ENCODE assay signal across 9 mouse cellular contexts in the genomic region with DNA sequence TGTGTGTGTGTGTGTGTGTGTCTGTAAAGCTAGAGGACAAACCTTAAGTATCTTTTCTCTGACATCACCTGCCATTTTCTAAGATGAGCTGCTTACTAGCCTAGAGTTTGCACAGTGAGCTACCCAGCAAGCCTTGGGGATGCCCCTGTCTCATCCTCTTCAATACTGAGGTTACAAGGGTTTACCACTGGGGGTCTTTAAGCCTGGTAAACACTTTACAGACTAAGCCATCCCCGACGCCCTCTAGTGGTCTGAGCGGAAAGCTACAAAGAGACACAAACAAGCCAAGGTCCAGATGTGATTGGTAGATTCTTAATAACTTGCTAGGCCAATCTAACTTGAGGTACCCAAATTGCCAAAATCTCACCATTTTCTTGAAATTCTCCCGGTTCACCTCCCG.
DNase-seq lines count a peak whose midpoint lies in the region; ATAC-seq and TF ChIP-seq lines count a peak whose summit lies in the region.
"Had no signal": no experiment of that assay in that cellular context is flagged by ENCODE, and none has a peak within 500 bp of the region (broad histone marks: within the 10 kb centered on the region; RNA-seq: fewer than 3 reads in every experiment).

No protein-coding gene starts in this region.

- no peak for TF ChIP-seq POLR2A in thymus, adult 2 months (IDR thresholded peaks at IDR 0.05; ENCODE audit: control insufficient read depth, extremely low read depth, insufficient read depth, low read length, poor library complexity)

- H3K27ac ChIP-seq in heart, postnatal 0 days (ENCODE audit: low read depth): no peak overlapping the region
- H3K27ac ChIP-seq in thymus, adult 2 months (ENCODE audit: control insufficient read depth, insufficient read depth, low read length): no peak overlapping the region
- H3K27ac ChIP-seq: neural tube, embryonic 12.5 days had no signal

- H3K36me3 ChIP-seq in heart, postnatal 0 days (replicated peaks; ENCODE audit: control insufficient read depth, insufficient read depth, low read length): no peaks in the 10 kb centered on the region
- H3K36me3 ChIP-seq in thymus, adult 2 months (ENCODE audit: control insufficient read depth, insufficient read depth, low read length): no peaks in the 10 kb centered on the region
- H3K36me3 ChIP-seq: neural tube, embryonic 12.5 days had no signal

- intact Hi-C loops in heart, postnatal 36 days (cut with DNase I): no loop called here
- intact Hi-C loops in left cerebral cortex, postnatal 25 days (cut with DNase I): no loop called here

- H3K4me3 ChIP-seq in heart, postnatal 0 days (ENCODE audit: low read depth, low read length): no peak overlapping the region
- H3K4me3 ChIP-seq in thymus, adult 2 months (ENCODE audit: control insufficient read depth, insufficient read depth, low read length): no peak overlapping the region
- H3K4me3 ChIP-seq: neural tube, embryonic 12.5 days had no signal

- no peaks in the 10 kb centered on the region for H3K9me3 ChIP-seq in heart, postnatal 0 days (replicated peaks; ENCODE audit: control insufficient read depth, low read length)
- H3K9me3 ChIP-seq: neural tube, embryonic 12.5 days had no signal

- peak; percentile 37 for TF ChIP-seq CTCF in heart, postnatal 0 days (IDR thresholded peaks at IDR 0.05; ENCODE audit: low read depth)
- no peak for TF ChIP-seq CTCF in thymus, adult 2 months (IDR thresholded peaks at IDR 0.05; ENCODE audit: borderline replicate concordance, control insufficient read depth, extremely low read depth, insufficient read depth, low read length, poor library complexity)

- no peaks in the 10 kb centered on the region for H3K27me3 ChIP-seq in heart, postnatal 0 days (ENCODE audit: control insufficient read depth, insufficient read depth, low read length)
- H3K27me3 ChIP-seq in thymus, adult 2 months (ENCODE audit: control insufficient read depth, insufficient read depth, low read length): no peaks in the 10 kb centered on the region
- H3K27me3 ChIP-seq: neural tube, embryonic 12.5 days had no signal

- WGBS in heart, postnatal 0 days: 8% methylated on average over 5 of the region's 5 CpGs
- WGBS in thymus, adult 2 months: 18% methylated on average over 5 of the region's 5 CpGs

- no peak for ATAC-seq in heart, postnatal 0 days (ENCODE audit: insufficient read depth, low read depth)

- H3K9ac ChIP-seq in heart, postnatal 0 days (replicated peaks; ENCODE audit: low read depth, low read length): no peak overlapping the region
- H3K9ac ChIP-seq: neural tube, embryonic 12.5 days had no signal

- H3K4me1 ChIP-seq in heart, postnatal 0 days (ENCODE audit: control insufficient read depth, insufficient read depth): no peaks in the 10 kb centered on the region
- H3K4me1 ChIP-seq in thymus, adult 2 months (replicated peaks; ENCODE audit: control insufficient read depth, insufficient read depth, low read length): peaks cover 9% of the 10 kb centered on the region
- H3K4me1 ChIP-seq: neural tube, embryonic 12.5 days had no signal

- no peak for TF ChIP-seq EP300 in heart, postnatal 0 days (IDR thresholded peaks at IDR 0.05; ENCODE audit: low read depth)

- DNase-seq in heart, postnatal 0 days (ENCODE audit: low spot score): no peak
- DNase-seq in heart, postnatal 36 days: no peak
- DNase-seq in thymus, adult 2 months: peak; percentile 7
- no peak for DNase-seq in thymus, postnatal 36 days
- peak; percentile 58 for DNase-seq in induced T-regulatory cell, adult 2 months (ENCODE audit: low read depth)
- DNase-seq in right cerebral cortex, adult 18-20 months: no peak
- no peak for DNase-seq in left cerebral cortex, postnatal 25 days (ENCODE audit: low spot score in 2 of 2)
- no peak for DNase-seq in cerebellum, adult 11 months

- H3K4me2 ChIP-seq in heart, postnatal 0 days (ENCODE audit: low read depth, low read length): no peak overlapping the region
- H3K4me2 ChIP-seq: neural tube, embryonic 12.5 days had no signal

Comparison
In these comparisons a context has a peak if more than half of its experiments do, and no peak if none do; other contexts are left out.
1. DNase-seq: peak in thymus, adult 2 months (single experiment) and induced T-regulatory cell, adult 2 months (single experiment); none in heart, postnatal 0 days (single experiment), heart, postnatal 36 days (0 of 2), thymus, postnatal 36 days (0 of 2), right cerebral cortex, adult 18-20 months (single experiment), left cerebral cortex, postnatal 25 days (0 of 2) and cerebellum, adult 11 months (single experiment).